ENCODE assay signal across 25 mouse cellular contexts in the genomic region with DNA sequence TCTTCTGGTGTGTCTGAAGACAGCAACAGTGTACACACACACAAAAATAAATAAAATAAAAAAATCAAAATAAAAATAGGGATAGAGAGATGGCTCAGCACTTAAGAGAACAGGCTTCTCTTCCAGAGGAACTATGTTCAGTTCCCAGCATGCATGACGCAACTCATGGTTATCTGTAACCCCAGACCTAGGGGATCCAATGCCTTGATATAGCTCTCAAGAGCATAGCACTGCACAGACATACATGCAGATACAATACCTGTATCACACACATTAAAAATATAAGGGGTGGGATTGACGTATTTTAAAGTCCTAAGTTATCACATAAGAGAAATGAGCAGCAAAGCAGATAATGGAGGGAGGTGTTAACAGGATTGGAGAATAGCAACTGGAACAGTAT. TPM values are rescaled to one million over a fixed set of nuclear protein-coding genes. Genes with fewer than 3 reads are reported as not detected.
DNase-seq lines count a peak whose midpoint lies in the region; ATAC-seq and TF ChIP-seq lines count a peak whose summit lies in the region.
"Had no signal": no experiment of that assay in that cellular context is flagged by ENCODE, and none has a peak within 500 bp of the region (broad histone marks: within the 10 kb centered on the region; RNA-seq: fewer than 3 reads in every experiment).

No protein-coding gene starts in this region.

- DNase-seq in MEL (ENCODE audit: low read depth, low spot score) = peak; percentile 43
- DNase-seq in liver, embryonic 11.5 days (ENCODE audit: low spot score) = no peak
- no peak for DNase-seq in liver, embryonic 14.5 days (ENCODE audit: low read depth in 3 of 3, low spot score in 3 of 3)
- DNase-seq in adrenal gland, adult 2 months = no peak
- DNase-seq in cerebellum, adult 11 months = no peak
- no peak for DNase-seq in cerebellum, postnatal 36 days
- DNase-seq: adrenal gland, postnatal 10 days; adrenal gland, postnatal 36 days; cerebellum, adult 2 months; cerebellum, adult 9-11 months; gastrocnemius, adult 2 months; gastrocnemius, postnatal 14 days; heart, adult 18-20 months; heart, postnatal 14 days; heart, postnatal 4 days had no signal

- no peak for TF ChIP-seq CTCF in MEL (IDR thresholded peaks at IDR 0.05 in 2 of 3, conservative IDR thresholded peaks at IDR 0.05 in 1 of 3; ENCODE audit: control insufficient read depth in 1 of 3, insufficient read depth in 1 of 3, low read depth in 2 of 3, low read length in 3 of 3, poor library complexity in 1 of 3, severe bottlenecking in 1 of 3)
- TF ChIP-seq CTCF in liver, embryonic 14.5 days (IDR thresholded peaks at IDR 0.05; ENCODE audit: low read depth) = no peak

- H3K79me2 ChIP-seq in MEL (ENCODE audit: control insufficient read depth, insufficient read depth, low read length, poor library complexity) = no peaks in the 10 kb centered on the region

- H3K27ac ChIP-seq in MEL (ENCODE audit: control insufficient read depth, low read depth, low read length) = no peak overlapping the region
- H3K27ac ChIP-seq in liver, embryonic 11.5 days (ENCODE audit: low read depth, low read length) = no peak overlapping the region
- H3K27ac ChIP-seq in liver, embryonic 14.5 days = no peak overlapping the region
- H3K27ac ChIP-seq: forebrain, embryonic 10.5 days; forebrain, embryonic 13.5 days; gastrocnemius, adult 2 months; heart, embryonic 15.5 days; hindbrain, embryonic 14.5 days; hindbrain, postnatal 0 days had no signal

- H3K4me3 ChIP-seq in MEL (ENCODE audit: control insufficient read depth in 1 of 2, insufficient read depth in 1 of 2, low read depth in 2 of 2, low read length in 2 of 2) = no peak overlapping the region
- no peak overlapping the region for H3K4me3 ChIP-seq in liver, embryonic 11.5 days (ENCODE audit: low read depth, low read length)
- H3K4me3 ChIP-seq in liver, embryonic 14.5 days (ENCODE audit: insufficient read depth in 1 of 2, low read depth in 2 of 2, low read length in 2 of 2) = no peak overlapping the region
- H3K4me3 ChIP-seq: forebrain, embryonic 10.5 days; forebrain, embryonic 13.5 days; gastrocnemius, adult 2 months; heart, embryonic 12.5 days; heart, embryonic 15.5 days had no signal

- no peak overlapping the region for H3K9ac ChIP-seq in MEL (ENCODE audit: control insufficient read depth, low read depth, low read length, poor library complexity, severe bottlenecking)
- H3K9ac ChIP-seq in liver, embryonic 11.5 days (ENCODE audit: low read depth, low read length) = no peak overlapping the region
- H3K9ac ChIP-seq in liver, embryonic 14.5 days (replicated peaks) = no peak overlapping the region
- H3K9ac ChIP-seq: forebrain, embryonic 13.5 days; heart, embryonic 12.5 days; heart, embryonic 15.5 days; hindbrain, embryonic 14.5 days had no signal

- peak; percentile 82 for ATAC-seq in liver, embryonic 11.5 days (replicated peaks; ENCODE audit: low FRiP score)
- peak; percentile 70; the same call in 1 of the 2 replicates for ATAC-seq in liver, embryonic 14.5 days (ENCODE audit: insufficient read depth)
- ATAC-seq: activated CD4-positive, CD25-positive, alpha-beta regulatory T cell, adult 4 months; CD4-positive, CD25-positive, alpha-beta regulatory T cell, adult 4 months; forebrain, embryonic 13.5 days; forebrain, embryonic 16.5 days; hindbrain, postnatal 0 days; inflammation-experienced regulatory T-cells, adult 6 months had no signal

- no peak for TF ChIP-seq POLR2A in MEL (IDR thresholded peaks at IDR 0.05; ENCODE audit: control insufficient read depth in 1 of 2, insufficient read depth in 1 of 2, low read depth in 1 of 2, low read length in 2 of 2, poor library complexity in 1 of 2)

- WGBS in liver, embryonic 11.5 days = 65% methylated on average over 2 of the region's 2 CpGs
- 45% methylated on average over 2 of the region's 2 CpGs for WGBS in liver, embryonic 14.5 days (ENCODE audit: insufficient replicate concordance)

- H3K9me3 ChIP-seq in MEL (replicated peaks; ENCODE audit: insufficient read depth, low read length) = no peaks in the 10 kb centered on the region
- H3K9me3 ChIP-seq in liver, embryonic 11.5 days (ENCODE audit: control insufficient read depth, low read length) = no peaks in the 10 kb centered on the region
- no peaks in the 10 kb centered on the region for H3K9me3 ChIP-seq in liver, embryonic 14.5 days (ENCODE audit: control insufficient read depth, low read length)
- H3K9me3 ChIP-seq: forebrain, embryonic 10.5 days; forebrain, embryonic 13.5 days; heart, embryonic 12.5 days; heart, embryonic 15.5 days had no signal

- H3K4me2 ChIP-seq in liver, embryonic 11.5 days = no peak overlapping the region
- H3K4me2 ChIP-seq in liver, embryonic 14.5 days (ENCODE audit: low read depth) = no peak overlapping the region
- H3K4me2 ChIP-seq: forebrain, embryonic 13.5 days; heart, embryonic 12.5 days; heart, embryonic 15.5 days; hindbrain, embryonic 14.5 days had no signal

- no peaks in the 10 kb centered on the region for H3K27me3 ChIP-seq in MEL (ENCODE audit: control insufficient read depth in 1 of 2, insufficient read depth in 2 of 2, low read length in 2 of 2)
- no peaks in the 10 kb centered on the region for H3K27me3 ChIP-seq in liver, embryonic 11.5 days (replicated peaks; ENCODE audit: control insufficient read depth, insufficient read depth, low read length)
- H3K27me3 ChIP-seq in liver, embryonic 14.5 days (ENCODE audit: control insufficient read depth, insufficient read depth, low read length) = no peaks in the 10 kb centered on the region
- H3K27me3 ChIP-seq: forebrain, embryonic 13.5 days; heart, embryonic 12.5 days; heart, embryonic 15.5 days had no signal

- TF ChIP-seq RAD21 in MEL (IDR thresholded peaks at IDR 0.05; ENCODE audit: low read depth, low read length) = no peak

- peaks cover 15 to 19% of the 10 kb centered on the region in 2 experiments for H3K4me1 ChIP-seq in MEL (ENCODE audit: control insufficient read depth in 1 of 2, insufficient read depth in 2 of 2, low read length in 2 of 2)
- H3K4me1 ChIP-seq in liver, embryonic 11.5 days (replicated peaks; ENCODE audit: control insufficient read depth, insufficient read depth, low read length) = peaks cover 19% of the 10 kb centered on the region
- peaks cover 22 to 23% of the 10 kb centered on the region in 2 experiments for H3K4me1 ChIP-seq in liver, embryonic 14.5 days (replicated peaks; ENCODE audit: control insufficient read depth in 2 of 2, insufficient read depth in 2 of 2, low read length in 1 of 2)

- TF ChIP-seq EP300 in MEL (IDR thresholded peaks at IDR 0.05; ENCODE audit: low read depth in 1 of 2, low read length in 2 of 2) = 0 out of 4 replicates have a peak, but pooled peaks of 1 of the 2 experiments have one; percentile 51
- peak; percentile 55 for TF ChIP-seq EP300 in liver, embryonic 14.5 days (IDR thresholded peaks at IDR 0.05; ENCODE audit: low read depth)

- peaks cover 0 to 39% of the 10 kb centered on the region in 2 experiments; a peak in 2 of 4 replicates for H3K36me3 ChIP-seq in MEL (ENCODE audit: control insufficient read depth in 1 of 2, insufficient read depth in 2 of 2, low read length in 2 of 2)
- no peaks in the 10 kb centered on the region for H3K36me3 ChIP-seq in liver, embryonic 11.5 days (ENCODE audit: control insufficient read depth, insufficient read depth, low read length)
- no peaks in the 10 kb centered on the region for H3K36me3 ChIP-seq in liver, embryonic 14.5 days (replicated peaks; ENCODE audit: control insufficient read depth, insufficient read depth, low read depth)
- H3K36me3 ChIP-seq: heart, embryonic 12.5 days; heart, embryonic 15.5 days had no signal

TF ChIP-seq in MEL, 35 proteins besides CTCF, POLR2A, EP300 and RAD21:
- TF ChIP-seq MAZ (IDR thresholded peaks at IDR 0.05; ENCODE audit: low read depth, low read length) (no peak), GATA1 (IDR thresholded peaks at IDR 0.05; ENCODE audit: low read depth, low read length) (peak; percentile 34; the same call in 1 of the 2 replicates), ETS1 (IDR thresholded peaks at IDR 0.05; ENCODE audit: low read depth, low read length) (peak; percentile 24; the same call in 1 of the 2 replicates), TAL1 (IDR thresholded peaks at IDR 0.05; ENCODE audit: low read length) (0 out of 2 replicates have a peak, but pooled peaks have one; percentile 17), TCF12 (IDR thresholded peaks at IDR 0.05; ENCODE audit: low read depth, low read length) (peak; percentile 51; the same call in 1 of the 2 replicates)

RNA-seq across cellular contexts. Expression of a gene that starts 5.8 kb away (rescaled TPM):
- total RNA-seq in MEL (2012; rRNA removed) = 3.0 and 4.9 TPM in 2 replicates
- polyA plus RNA-seq in MEL (2012; ENCODE audit: insufficient read depth in 1 of 2, insufficient read length in 2 of 2, low read depth in 1 of 2, low replicate concordance in 2 of 2, missing spikeins in 1 of 2) = 10 to 100 TPM in 1 of 2 experiments, not detected in 1; 18.1 TPM
- polyA plus RNA-seq in liver, embryonic 11.5 days (2014; fragmentation: Nextera tagmentation; extraction: Ambion mirVana) = 3.4 and 4.7 TPM in 2 replicates
- 3.7 and 4.2 TPM in 2 replicates for polyA plus RNA-seq in liver, embryonic 14.5 days (2012; rRNA removed)
- polyA plus RNA-seq in liver, embryonic 14.5 days (2014; fragmentation: Nextera tagmentation; extraction: Ambion mirVana) = 0.90 and 1.4 TPM in 2 replicates
- total RNA-seq in adrenal gland, adult 2 months (2021) = 10 to 100 TPM; 16.9 to 17.2 TPM
- polyA plus RNA-seq in adrenal gland, adult 2 months (2012; rRNA removed) = 30.9 and 35.8 TPM in 2 replicates

RNA-seq across cellular contexts. Expression of a gene that starts 53.1 kb away (rescaled TPM):
- 1.4 TPM in 2 replicates for total RNA-seq in MEL (2012; rRNA removed)
- polyA plus RNA-seq in MEL (2012; ENCODE audit: insufficient read depth in 1 of 2, insufficient read length in 2 of 2, low read depth in 1 of 2, low replicate concordance in 2 of 2, missing spikeins in 1 of 2) = 1 to 10 TPM in 1 of 2 experiments, not detected in 1; 2.9 TPM
- polyA plus RNA-seq in liver, embryonic 11.5 days (2014; fragmentation: Nextera tagmentation; extraction: Ambion mirVana) = 2.2 and 2.7 TPM in 2 replicates
- polyA plus RNA-seq in liver, embryonic 14.5 days (2012; rRNA removed) = 3.4 and 4.3 TPM in 2 replicates
- 2.6 and 3.2 TPM in 2 replicates for polyA plus RNA-seq in liver, embryonic 14.5 days (2014; fragmentation: Nextera tagmentation; extraction: Ambion mirVana)
- total RNA-seq in adrenal gland, adult 2 months (2021) = 10 to 100 TPM; 12.5 to 21.3 TPM
- polyA plus RNA-seq in adrenal gland, adult 2 months (2012; rRNA removed) = 24.7 and 29.6 TPM in 2 replicates
